Mouse (Mus musculus): ENCODE measurements around the gene Hadhb. TPM values are rescaled to one million over a fixed set of nuclear protein-coding genes. Genes with fewer than 3 reads are reported as not detected.

Hadhb gene
- polyA plus RNA-seq, 1 experiment from 2014 or later, result 169 TPM

DNA sequence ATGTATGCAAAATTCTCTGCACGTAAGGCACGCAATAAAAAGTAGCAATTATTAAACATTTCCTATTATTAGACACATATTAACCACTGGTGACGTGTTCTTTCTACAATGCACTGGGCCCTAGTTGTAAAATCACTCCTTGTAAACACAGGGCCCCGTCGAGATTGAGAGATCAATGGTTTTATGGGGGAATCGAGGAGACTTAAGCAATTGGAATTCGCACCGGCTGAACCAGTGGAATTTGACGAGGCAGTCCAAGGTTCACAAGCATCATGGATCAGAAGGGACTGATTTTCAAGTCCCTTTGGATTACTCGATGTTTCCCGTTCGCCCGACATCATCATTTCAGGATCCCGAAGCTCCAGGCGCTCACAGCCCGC, 76.8 kb downstream of the Hadhb start:
- Histone ChIP-seq H3K4me1 (ENCODE audit: control insufficient read depth, low read depth, low read length) (peaks cover 37% of the 10 kb centered on the region), H3K36me3 (ENCODE audit: control insufficient read depth, insufficient read depth) (no peaks in the 10 kb centered on the region), H3K9me3 (replicated peaks; ENCODE audit: control insufficient read depth, low read length) (no peaks in the 10 kb centered on the region), H3K27ac (ENCODE audit: low read length) (peak overlapping the region; percentile 74), H3K27me3 (ENCODE audit: control insufficient read depth, insufficient read depth, low read depth, low read length) (no peaks in the 10 kb centered on the region), H3K4me3 (ENCODE audit: low read depth, low read length) (peak overlapping the region; percentile 91), H3K9ac (ENCODE audit: low read depth, low read length) (peak overlapping the region; percentile 74), H3K4me2 (ENCODE audit: low read depth, low read length) (peak overlapping the region; percentile 74)
- ATAC-seq (ENCODE audit: low read depth), result no peak
- WGBS (ENCODE audit: insufficient replicate concordance), result 33% methylated on average over 16 of the region's 16 CpGs

GRCm38 (mm10) chr5:30232271-30232971, 77.4 kb downstream of the Hadhb start, which contains the start of gene Selenoi:
Selenoi (plus strand) TSS chr5:30232581.
- no peaks in the 10 kb centered on the region for H3K27me3 ChIP-seq (ENCODE audit: control insufficient read depth, insufficient read depth, low read depth, low read length)
- peaks cover 37% of the 10 kb centered on the region for H3K4me1 ChIP-seq (ENCODE audit: control insufficient read depth, low read depth, low read length)
- ATAC-seq (ENCODE audit: low read depth), result peak; percentile 99
- H3K27ac ChIP-seq (ENCODE audit: low read length), result peak within 1 kb of the TSS; percentile 91
- peak within 1 kb of the TSS; percentile 74 for H3K4me2 ChIP-seq (ENCODE audit: low read depth, low read length)
- peak within 1 kb of the TSS; percentile 91 for H3K4me3 ChIP-seq (ENCODE audit: low read depth, low read length)
- WGBS (ENCODE audit: insufficient replicate concordance), result under 1% methylated on average over 71 of the region's 71 CpGs
- H3K9ac ChIP-seq (ENCODE audit: low read depth, low read length), result peak within 1 kb of the TSS; percentile 84
- H3K9me3 ChIP-seq (replicated peaks; ENCODE audit: control insufficient read depth, low read length), result no peaks in the 10 kb centered on the region
- H3K36me3 ChIP-seq (ENCODE audit: control insufficient read depth, insufficient read depth), result no peaks in the 10 kb centered on the region

GRCm38 (mm10) chr5:30233042-30233441, 78.0 kb downstream of the Hadhb start:
- no peak for ATAC-seq (ENCODE audit: low read depth)
- H3K36me3 ChIP-seq (ENCODE audit: control insufficient read depth, insufficient read depth), result no peaks in the 10 kb centered on the region
- H3K4me1 ChIP-seq (ENCODE audit: control insufficient read depth, low read depth, low read length), result peaks cover 37% of the 10 kb centered on the region
- H3K4me3 ChIP-seq (ENCODE audit: low read depth, low read length), result peak overlapping the region; percentile 91
- H3K27me3 ChIP-seq (ENCODE audit: control insufficient read depth, insufficient read depth, low read depth, low read length), result no peaks in the 10 kb centered on the region
- peak overlapping the region; percentile 69 for H3K4me2 ChIP-seq (ENCODE audit: low read depth, low read length)
- no peaks in the 10 kb centered on the region for H3K9me3 ChIP-seq (replicated peaks; ENCODE audit: control insufficient read depth, low read length)
- H3K9ac ChIP-seq (ENCODE audit: low read depth, low read length), result peak overlapping the region; percentile 84
- H3K27ac ChIP-seq (ENCODE audit: low read length), result peak overlapping the region; percentile 91
- WGBS (ENCODE audit: insufficient replicate concordance), result under 1% methylated on average over 15 of the region's 15 CpGs

- H3K4me1 ChIP-seq (ENCODE audit: control insufficient read depth, low read depth, low read length), result peaks cover 37% of the 10 kb centered on the region
- no peaks in the 10 kb centered on the region for H3K9me3 ChIP-seq (replicated peaks; ENCODE audit: control insufficient read depth, low read length)
- ATAC-seq (ENCODE audit: low read depth), result no peak
- H3K4me3 ChIP-seq (ENCODE audit: low read depth, low read length), result peak overlapping the region; percentile 91
- peak overlapping the region; percentile 0; the same call in 1 of the 2 replicates for H3K9ac ChIP-seq (ENCODE audit: low read depth, low read length)
- peak overlapping the region; percentile 69 for H3K4me2 ChIP-seq (ENCODE audit: low read depth, low read length)
- WGBS (ENCODE audit: insufficient replicate concordance), result 4% methylated on average over 8 of the region's 8 CpGs
- H3K27ac ChIP-seq (ENCODE audit: low read length), result peak overlapping the region; percentile 91
- no peaks in the 10 kb centered on the region for H3K36me3 ChIP-seq (ENCODE audit: control insufficient read depth, insufficient read depth)
- H3K27me3 ChIP-seq (ENCODE audit: control insufficient read depth, insufficient read depth, low read depth, low read length), result no peaks in the 10 kb centered on the region
Observed at GRCm38 (mm10) chr5:30233979-30234378, 78.9 kb downstream of the Hadhb start.

MicroRNA genes within 50 kb of the gene (microRNA counts, 519-probe panel; counts per million panel counts)
- microRNA mmu-miR-1960, result 1,869 counts per million, percentile 22 among the panel's probes with 10 or more counts

Small RNA genes lying within 50 kb of the gene (microRNA-seq; reads per million reads assigned to microRNA genes)
- 3.7 reads per million, percentile 12 among the genes with 10 or more reads in this experiment for gene Mir1960

Other genes starting within 250 kb of the Hadhb start
- 0.37 and 0.41 TPM in 2 replicates for gene Il6, start 142.1 kb upstream of the Hadhb start, polyA plus RNA-seq (2015; fragmentation: Nextera tagmentation; extraction: Ambion mirVana)
- gene Tyms, start 81.6 kb upstream of the Hadhb start, polyA plus RNA-seq (2015; fragmentation: Nextera tagmentation; extraction: Ambion mirVana), result 174 and 200 TPM in 2 replicates
- 0.02 TPM in 1 of 2 replicates, not detected in the other for gene Garem2, start 50.1 kb upstream of the Hadhb start, polyA plus RNA-seq (2015; fragmentation: Nextera tagmentation; extraction: Ambion mirVana)
- not detected in 2 replicates for gene 3110082J24Rik, start 49.2 kb upstream of the Hadhb start, polyA plus RNA-seq (2015; fragmentation: Nextera tagmentation; extraction: Ambion mirVana)
- gene Hadha, start 86 bp upstream of the Hadhb start, polyA plus RNA-seq (2015; fragmentation: Nextera tagmentation; extraction: Ambion mirVana), result 106 and 118 TPM in 2 replicates
- 0.02 TPM in 1 of 2 replicates, not detected in the other for gene Adgrf3, start 50.5 kb downstream of the Hadhb start, polyA plus RNA-seq (2015; fragmentation: Nextera tagmentation; extraction: Ambion mirVana)
- 11.7 and 12.5 TPM in 2 replicates for gene Selenoi, start 77.3 kb downstream of the Hadhb start, polyA plus RNA-seq (2015; fragmentation: Nextera tagmentation; extraction: Ambion mirVana)
- gene Drc1, start 126.1 kb downstream of the Hadhb start, polyA plus RNA-seq (2015; fragmentation: Nextera tagmentation; extraction: Ambion mirVana), result 1.8 and 2.0 TPM in 2 replicates

Measured in liver, embryonic 16.5 days (tissue).